Mouse (Mus musculus) cortical plate, adult 2 months (tissue): ENCODE results near the gene Klk1b1.
"Not testable (repeated sequence)": the region's sequence is repeated elsewhere in the genome, so short reads cannot be mapped to it uniquely, and the experiment has no call there.

Experiments used
- CTCF ChIP-seq: fragments of 200-500 bp; IDR thresholded peaks from 2 replicates; pipeline ENCODE4 v1.5.1; 2011; ENCODE audit warnings: mild to moderate bottlenecking, control low read depth, low read length; ENCODE audit not compliant: insufficient read depth; ENCODE audit errors: extremely low read depth
- POLR2A ChIP-seq: fragments of 200-500 bp; IDR thresholded peaks from 2 replicates; pipeline ENCODE4 v1.6.1; 2011; ENCODE audit warnings: mild to moderate bottlenecking, low read length, control low read depth; ENCODE audit not compliant: insufficient read depth; ENCODE audit errors: extremely low read depth

GRCm38 (mm10) chr7:43995577-43995976 is 29.0 kb downstream of the Klk1b1 start, which contains the start of gene Klk1b11:
- TF ChIP-seq POLR2A, CTCF: not testable (repeated sequence)
